Mouse (Mus musculus) myocyte (in vitro differentiated cells): ENCODE measurements at regions not wholly inside any gene's neighbourhood (a gene's known extent, or its start where the extent isn't known, plus 50 kb on each side); places are given as distances from the start of the nearest gene placed in this dataset.

ENCODE experiments used
- CEBPB ChIP-seq: IDR thresholded peaks from 2 replicates; pipeline ENCODE4 v1.6.1; 2011; ENCODE audit warnings: mild to moderate bottlenecking, moderate library complexity; ENCODE audit not compliant: poor library complexity, insufficient read depth, severe bottlenecking
- MAX ChIP-seq: IDR thresholded peaks from one replicate; pipeline ENCODE4 v1.6.1; 2011; ENCODE audit warnings: low read depth, mild to moderate bottlenecking, control low read depth
- MYOD1 ChIP-seq, 3 experiments: IDR thresholded peaks; one replicate each; pipeline ENCODE4 v1.6.1; 2011; ENCODE audit warnings: control low read depth in 2 of 3, low read depth in 2 of 3, mild to moderate bottlenecking in 2 of 3, moderate library complexity in 1 of 3; ENCODE audit not compliant: insufficient read length in 2 of 3, control insufficient read depth in 1 of 3
- MYOG ChIP-seq, 3 experiments: IDR thresholded peaks; one replicate each; pipeline ENCODE4 v1.6.1; 2011; ENCODE audit warnings: control low read depth in 2 of 3, low read depth in 2 of 3, mild to moderate bottlenecking in 2 of 3; ENCODE audit not compliant: insufficient read length in 2 of 3, control insufficient read depth in 1 of 3, insufficient read depth in 1 of 3
- POLR2A ChIP-seq: IDR thresholded peaks from one replicate; pipeline ENCODE4 v1.6.1; 2011; ENCODE audit warnings: low read depth, mild to moderate bottlenecking, control low read depth, moderate library complexity; ENCODE audit not compliant: insufficient read length
- REST ChIP-seq: IDR thresholded peaks from one replicate; pipeline ENCODE4 v1.6.1; 2011; ENCODE audit warnings: mild to moderate bottlenecking, control low read depth, moderate library complexity; ENCODE audit not compliant: insufficient read depth, insufficient read length
- USF1 ChIP-seq: IDR thresholded peaks from one replicate; pipeline ENCODE4 v1.6.1; 2011; ENCODE audit warnings: low read depth, mild to moderate bottlenecking, control low read depth, moderate library complexity

DNA sequence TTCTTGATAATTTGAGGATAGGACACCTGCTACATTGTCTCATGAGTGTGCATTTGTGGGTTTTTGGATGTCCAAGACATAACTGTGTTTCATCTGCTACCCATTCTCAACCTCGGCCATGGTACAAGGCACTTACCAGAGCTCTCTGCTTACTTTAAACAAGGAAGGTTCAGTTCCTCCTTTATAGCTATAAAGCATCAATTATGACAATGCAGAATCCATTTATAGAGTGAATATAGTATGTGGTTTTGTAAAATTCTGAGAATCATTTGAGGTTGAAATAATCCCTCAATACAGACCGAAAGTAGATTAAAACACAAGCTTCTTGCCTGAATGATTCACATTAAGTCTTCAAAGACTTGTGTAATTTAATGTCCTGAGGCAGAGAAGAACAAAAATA is 64.9 kb upstream of the 2210010C04Rik start:
- TF ChIP-seq POLR2A (no peak), MAX (no peak), USF1 (no peak), CEBPB (no peak), REST (no peak), MYOG (IDR thresholded peaks at IDR 0.05; ENCODE audit: control insufficient read depth in 1 of 3, insufficient read depth in 1 of 3, insufficient read length in 2 of 3, low read depth in 2 of 3) (no peak), MYOD1 (IDR thresholded peaks at IDR 0.05; ENCODE audit: control insufficient read depth in 1 of 3, insufficient read length in 2 of 3, low read depth in 2 of 3) (no peak)
